Mouse (Mus musculus) forebrain, embryonic 13.5 days (tissue): ENCODE data around the gene Errfi1. TPM values are rescaled to one million over a fixed set of nuclear protein-coding genes. Genes with fewer than 3 reads are reported as not detected.

Experiments used
- ATAC-seq: fragments of 200-750 bp; cut with Nextera tagmentation; 2 replicates; pipeline ENCODE4 v1.8.0; 2017
- H3K27ac ChIP-seq: fragments of 300-500 bp; sonication (generic); 2 replicates; pipeline ENCODE4 v1.5.1; 2015; ENCODE audit warnings: inconsistent platforms, mild to moderate bottlenecking, moderate library complexity
- H3K27me3 ChIP-seq: fragments of 300-500 bp; sonication (generic); 2 replicates; pipeline ENCODE4 v1.6.1; 2015; ENCODE audit warnings: mild to moderate bottlenecking, inconsistent platforms
- H3K36me3 ChIP-seq: fragments of 300-500 bp; sonication (generic); 2 replicates; pipeline ENCODE4 v1.6.1; 2015; ENCODE audit warnings: mild to moderate bottlenecking, inconsistent platforms; ENCODE audit not compliant: poor library complexity, severe bottlenecking
- H3K4me1 ChIP-seq: fragments of 300-500 bp; sonication (generic); 2 replicates; pipeline ENCODE4 v1.6.1; 2015; ENCODE audit warnings: inconsistent platforms
- H3K4me2 ChIP-seq: fragments of 300-500 bp; sonication (generic); 2 replicates; pipeline ENCODE4 v1.6.1; 2015; ENCODE audit warnings: inconsistent platforms, mild to moderate bottlenecking, moderate library complexity
- H3K4me3 ChIP-seq: fragments of 300-500 bp; sonication (generic); 2 replicates; pipeline ENCODE4 v1.5.1; 2015; ENCODE audit warnings: mild to moderate bottlenecking, inconsistent platforms
- H3K9ac ChIP-seq: fragments of 300-500 bp; sonication (generic); 2 replicates; pipeline ENCODE4 v1.6.1; 2015; ENCODE audit warnings: mild to moderate bottlenecking, inconsistent platforms
- H3K9me3 ChIP-seq: fragments of 300-500 bp; sonication (generic); replicated peaks from 2 replicates; pipeline ENCODE4 v1.6.1; 2016; ENCODE audit warnings: inconsistent platforms
- WGBS: fragments of 180-500 bp; shearing (Covaris S2); methylation state at CpG from one replicate; pipeline ENCODE4 v1.1.7; 2015; 5-methylcytosine and 5-hydroxymethylcytosine counted together
- polyA plus RNA-seq: library from polyadenylated mRNA; unstranded; fragments of >200 nt; fragmentation: Nextera tagmentation; extraction: Ambion mirVana; gene quantifications from 2 replicates; pipeline ENCODE4 v1.2.1, GENCODE M21; 2015

The Errfi1 gene
- polyA plus RNA-seq, 1 experiment from 2014 or later = 13.7 TPM

GRCm38 (mm10) chr4:150824877-150825276 is 28.8 kb upstream of the Errfi1 start:
- no peak overlapping the region for H3K9ac ChIP-seq
- WGBS = 60% methylated on average over 6 of the region's 6 CpGs
- peaks cover 13% of the 10 kb centered on the region for H3K4me1 ChIP-seq
- H3K9me3 ChIP-seq = no peaks in the 10 kb centered on the region
- no peak for ATAC-seq
- H3K4me2 ChIP-seq = no peak overlapping the region
- peaks cover 4% of the 10 kb centered on the region; the same call in 1 of the 2 replicates for H3K27me3 ChIP-seq
- H3K4me3 ChIP-seq = no peak overlapping the region
- H3K36me3 ChIP-seq = no peaks in the 10 kb centered on the region
- H3K27ac ChIP-seq = no peak overlapping the region

DNA sequence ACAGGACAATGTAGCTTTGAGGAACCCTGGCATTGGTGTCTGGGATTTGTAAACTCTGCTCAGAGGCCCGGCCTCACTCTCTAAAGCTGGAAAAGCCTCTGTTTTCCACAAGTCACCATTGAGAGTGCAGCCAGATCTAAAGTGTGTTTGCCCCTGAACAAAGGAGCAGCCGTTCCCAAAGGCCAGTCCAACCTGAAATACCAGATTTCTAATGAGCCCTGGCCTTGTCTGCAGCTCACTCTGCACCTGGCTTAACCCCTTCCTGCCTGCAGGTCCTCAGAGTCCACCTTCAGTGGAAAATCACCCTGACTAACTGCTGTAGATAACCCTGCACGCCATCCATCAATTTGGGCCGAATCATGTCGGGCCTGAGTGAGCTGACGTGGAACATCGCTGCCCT is 28.2 kb upstream of the Errfi1 start:
- H3K4me1 ChIP-seq = peaks cover 13% of the 10 kb centered on the region
- no peak overlapping the region for H3K4me3 ChIP-seq
- 20% methylated on average over 7 of the region's 7 CpGs for WGBS
- H3K27me3 ChIP-seq = peaks cover 4% of the 10 kb centered on the region; the same call in 1 of the 2 replicates
- no peaks in the 10 kb centered on the region for H3K9me3 ChIP-seq
- H3K4me2 ChIP-seq = no peak overlapping the region
- H3K36me3 ChIP-seq = no peaks in the 10 kb centered on the region
- H3K27ac ChIP-seq = no peak overlapping the region
- no peak for ATAC-seq
- H3K9ac ChIP-seq = 0 out of 2 replicates have a peak overlapping the region, but pooled peaks have one; percentile 37

DNA sequence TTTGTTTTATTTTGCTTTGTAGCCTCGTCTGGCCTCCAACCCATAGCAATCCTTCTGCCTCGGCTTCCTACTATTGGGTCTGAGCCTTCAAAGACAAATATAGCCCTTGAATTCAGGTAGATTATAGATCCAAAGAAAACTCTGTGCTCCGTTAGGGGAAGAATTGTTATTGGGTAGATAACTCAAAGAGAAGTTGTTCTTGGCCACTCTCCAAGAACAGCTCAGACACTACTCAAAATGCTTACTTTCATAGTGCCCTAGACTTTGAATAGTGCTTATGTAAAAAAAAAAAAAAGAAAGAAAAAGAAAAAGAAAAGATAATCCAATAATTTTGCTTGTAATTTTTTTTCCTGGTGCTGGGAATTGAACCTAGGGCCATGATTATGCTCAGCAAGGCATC is 22.4 kb upstream of the Errfi1 start:
- ATAC-seq = no peak
- Histone ChIP-seq H3K9me3 (no peaks in the 10 kb centered on the region), H3K27ac (no peak overlapping the region), H3K36me3 (no peaks in the 10 kb centered on the region), H3K4me3 (no peak overlapping the region), H3K4me1 (0 out of 2 replicates have a peak, but pooled peaks cover under 1% of the 10 kb centered on the region), H3K4me2 (no peak overlapping the region), H3K27me3 (no peaks in the 10 kb centered on the region), H3K9ac (no peak overlapping the region)
- WGBS = 73% methylated on average over 3 of the region's 3 CpGs

DNA sequence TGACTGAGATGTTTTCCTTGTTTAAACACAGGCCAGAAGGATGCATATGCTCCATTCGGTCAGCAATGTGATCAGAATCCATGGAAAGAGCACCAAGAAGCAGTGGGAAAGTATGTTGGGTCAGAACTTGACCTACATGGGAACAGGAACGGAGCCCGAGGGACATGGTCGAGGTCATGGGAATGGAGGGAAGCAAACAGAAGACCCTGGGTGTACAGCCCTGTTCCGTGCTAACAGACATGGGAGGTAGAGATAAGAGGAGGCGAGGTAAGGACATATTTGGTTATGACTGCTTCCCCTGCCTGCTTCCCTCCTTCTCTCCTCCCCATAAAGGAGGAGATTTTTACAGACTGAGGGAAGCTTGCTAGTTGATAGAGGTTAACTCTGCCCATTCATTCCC is 21.8 kb upstream of the Errfi1 start:
- H3K4me3 ChIP-seq = no peak overlapping the region
- no peak overlapping the region for H3K4me2 ChIP-seq
- no peaks in the 10 kb centered on the region for H3K4me1 ChIP-seq
- H3K36me3 ChIP-seq = no peaks in the 10 kb centered on the region
- no peak overlapping the region for H3K9ac ChIP-seq
- no peaks in the 10 kb centered on the region for H3K9me3 ChIP-seq
- no peak overlapping the region for H3K27ac ChIP-seq
- ATAC-seq = no peak
- WGBS = 94% methylated on average over 6 of the region's 6 CpGs
- no peaks in the 10 kb centered on the region for H3K27me3 ChIP-seq

DNA sequence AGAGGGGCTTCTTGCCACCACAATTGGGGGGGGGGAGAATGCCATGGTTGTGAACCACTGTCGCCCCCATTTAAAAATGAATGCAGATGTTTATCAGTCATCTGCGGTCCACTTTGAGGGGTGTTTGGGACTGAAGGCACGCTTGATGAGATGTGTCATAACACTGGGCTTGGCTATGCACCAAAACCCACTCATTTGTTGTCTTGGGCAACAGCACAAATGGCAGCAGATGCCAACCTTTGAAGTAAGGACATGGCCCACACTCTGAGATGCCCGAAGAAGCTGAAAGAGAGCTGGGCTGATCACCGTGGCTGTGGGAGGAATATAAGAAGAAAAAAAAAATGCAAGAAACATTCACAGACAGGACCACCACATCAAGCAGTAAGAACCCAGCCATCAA is 18.6 kb upstream of the Errfi1 start:
- H3K27me3 ChIP-seq = no peaks in the 10 kb centered on the region
- no peak overlapping the region for H3K4me2 ChIP-seq
- no peak for ATAC-seq
- H3K27ac ChIP-seq = no peak overlapping the region
- H3K9ac ChIP-seq = no peak overlapping the region
- H3K36me3 ChIP-seq = no peaks in the 10 kb centered on the region
- H3K4me3 ChIP-seq = no peak overlapping the region
- no peaks in the 10 kb centered on the region for H3K4me1 ChIP-seq
- no peaks in the 10 kb centered on the region for H3K9me3 ChIP-seq
- WGBS = 89% methylated on average over 5 of the region's 5 CpGs

DNA sequence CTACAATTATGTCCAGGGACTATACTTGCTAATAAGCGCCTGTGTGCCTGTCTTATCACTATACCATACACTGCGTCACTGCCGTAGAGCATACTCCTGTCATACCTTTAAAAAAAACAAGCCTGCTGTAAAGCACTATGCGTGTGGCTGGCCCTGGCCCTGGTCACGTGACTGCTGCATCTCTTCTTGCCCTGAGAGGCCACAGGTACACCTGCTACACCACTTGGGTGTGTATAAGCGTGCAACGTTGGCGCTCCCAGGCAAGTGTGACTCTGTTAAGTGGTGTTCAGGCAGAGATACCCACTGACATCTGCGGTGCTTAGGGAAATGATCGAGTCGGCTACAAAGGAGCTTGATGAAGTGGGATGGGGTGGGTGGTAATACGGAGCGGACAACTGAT is 17.5 kb upstream of the Errfi1 start:
- Histone ChIP-seq H3K4me1 (no peaks in the 10 kb centered on the region), H3K4me3 (no peak overlapping the region)

DNA sequence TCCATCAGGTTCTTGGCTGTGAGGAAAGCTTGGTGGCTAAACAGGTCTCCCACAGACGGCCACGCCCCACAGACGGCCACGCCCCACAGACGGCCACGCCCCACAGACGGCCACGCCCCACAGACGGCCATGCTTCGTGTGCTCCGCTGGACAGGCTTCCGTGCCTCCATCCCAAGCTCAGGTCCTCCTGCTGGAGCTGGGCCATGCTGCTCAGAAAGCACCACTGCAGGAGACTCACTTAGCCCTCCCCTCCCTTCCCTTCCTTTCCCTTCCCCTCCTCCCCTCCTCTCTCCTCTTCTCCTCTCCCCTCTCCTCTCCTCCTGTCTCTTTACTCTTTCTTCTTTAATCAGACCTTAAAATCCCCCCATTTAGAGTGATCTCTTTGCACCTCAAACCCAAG is 16.8 kb upstream of the Errfi1 start:
- H3K9ac ChIP-seq = no peak overlapping the region
- ATAC-seq = no peak
- H3K9me3 ChIP-seq = no peaks in the 10 kb centered on the region
- H3K27me3 ChIP-seq = no peaks in the 10 kb centered on the region
- H3K36me3 ChIP-seq = no peaks in the 10 kb centered on the region
- no peaks in the 10 kb centered on the region for H3K4me1 ChIP-seq
- no peak overlapping the region for H3K4me2 ChIP-seq
- WGBS = 92% methylated on average over 12 of the region's 12 CpGs
- H3K4me3 ChIP-seq = no peak overlapping the region
- H3K27ac ChIP-seq = no peak overlapping the region

More for the DNA sequence above, 17.5 kb upstream of the Errfi1 start:
- no peaks in the 10 kb centered on the region for H3K36me3 ChIP-seq
- H3K9me3 ChIP-seq = no peaks in the 10 kb centered on the region
- no peak overlapping the region for H3K4me2 ChIP-seq
- no peak for ATAC-seq
- no peaks in the 10 kb centered on the region for H3K27me3 ChIP-seq
- H3K9ac ChIP-seq = no peak overlapping the region
- WGBS = 90% methylated on average over 13 of the region's 13 CpGs
- no peak overlapping the region for H3K27ac ChIP-seq

GRCm38 (mm10) chr4:150837458-150837857 is 16.3 kb upstream of the Errfi1 start:
- H3K4me1 ChIP-seq = no peaks in the 10 kb centered on the region

DNA sequence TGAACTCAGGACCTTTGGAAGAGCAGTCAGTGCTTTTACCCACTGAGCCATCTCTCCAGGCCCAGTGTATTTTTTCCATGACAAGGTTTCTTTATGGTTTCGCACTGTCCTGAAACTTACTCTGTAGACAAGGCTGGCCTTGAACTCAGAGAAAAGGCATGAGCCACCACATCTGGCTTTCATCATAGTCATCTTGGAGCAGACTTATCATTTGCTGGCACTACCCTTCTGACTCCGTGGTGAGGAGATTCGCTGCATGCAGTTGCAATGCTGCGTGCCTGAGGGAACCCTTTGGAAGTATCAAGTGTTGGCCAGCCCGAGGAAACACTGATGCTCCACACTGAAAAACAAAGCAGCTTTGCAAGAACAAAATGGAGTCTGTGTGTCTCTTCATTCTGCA is 11.7 kb upstream of the Errfi1 start:
- Histone ChIP-seq H3K9ac (no peak overlapping the region), H3K4me3 (no peak overlapping the region)

More at GRCm38 (mm10) chr4:150837458-150837857, 16.3 kb upstream of the Errfi1 start:
- Histone ChIP-seq H3K36me3 (no peaks in the 10 kb centered on the region), H3K4me3 (no peak overlapping the region), H3K9me3 (no peaks in the 10 kb centered on the region), H3K4me2 (no peak overlapping the region), H3K9ac (no peak overlapping the region), H3K27me3 (no peaks in the 10 kb centered on the region), H3K27ac (no peak overlapping the region)
- WGBS = 91% methylated on average over 6 of the region's 6 CpGs
- no peak for ATAC-seq

DNA sequence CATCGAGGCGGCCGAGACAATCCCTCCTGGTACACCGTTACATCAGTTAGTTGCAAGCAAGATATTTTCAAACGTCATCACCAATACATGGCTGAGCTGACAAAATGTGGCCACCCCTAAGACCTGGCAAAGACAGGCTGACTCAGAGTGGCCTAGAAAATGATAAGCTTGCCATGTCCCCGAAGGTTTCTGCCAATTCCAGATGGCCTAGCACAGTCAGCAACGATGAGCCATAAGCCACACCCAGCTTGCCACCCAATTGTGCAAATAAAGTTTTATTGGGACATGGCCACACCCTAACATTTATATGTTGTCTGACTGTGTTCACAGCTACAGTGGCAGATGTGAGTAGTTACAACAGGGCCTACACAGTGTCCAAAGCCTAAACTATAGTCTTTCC is 10.5 kb upstream of the Errfi1 start:
- H3K36me3 ChIP-seq = no peaks in the 10 kb centered on the region
- no peak overlapping the region for H3K4me2 ChIP-seq
- H3K9ac ChIP-seq = no peak overlapping the region
- peaks cover 5% of the 10 kb centered on the region; the same call in 1 of the 2 replicates for H3K27me3 ChIP-seq
- no peak overlapping the region for H3K4me3 ChIP-seq
- H3K27ac ChIP-seq = no peak overlapping the region
- no peak for ATAC-seq
- 93% methylated on average over 7 of the region's 7 CpGs for WGBS
- no peaks in the 10 kb centered on the region for H3K9me3 ChIP-seq
- H3K4me1 ChIP-seq = peaks cover 11% of the 10 kb centered on the region

More for the DNA sequence above, 11.7 kb upstream of the Errfi1 start:
- 93% methylated on average over 5 of the region's 5 CpGs for WGBS
- no peaks in the 10 kb centered on the region for H3K9me3 ChIP-seq
- no peak for ATAC-seq
- H3K27ac ChIP-seq = no peak overlapping the region
- no peak overlapping the region for H3K4me2 ChIP-seq
- H3K36me3 ChIP-seq = no peaks in the 10 kb centered on the region
- no peaks in the 10 kb centered on the region for H3K27me3 ChIP-seq
- H3K4me1 ChIP-seq = peaks cover 11% of the 10 kb centered on the region

DNA sequence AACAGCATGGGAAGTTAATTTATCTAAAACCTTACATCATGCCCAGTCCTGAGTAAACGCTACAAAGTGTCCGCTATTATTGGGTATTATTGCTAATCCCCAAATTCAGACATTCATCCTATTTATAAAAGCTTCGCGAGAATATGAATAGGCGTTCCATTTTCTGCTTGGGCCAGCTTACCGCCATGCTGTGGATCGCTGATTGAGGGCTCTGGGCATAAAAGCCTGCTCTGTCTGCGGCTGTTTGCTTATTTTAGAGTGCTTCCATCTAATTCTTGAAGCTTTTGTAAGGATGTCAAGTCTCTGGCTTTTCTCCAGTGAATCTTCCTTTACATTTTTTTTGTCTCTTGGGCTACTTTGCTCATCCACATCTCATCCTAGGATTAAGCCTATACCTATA is 7.4 kb upstream of the Errfi1 start:
- H3K9ac ChIP-seq = no peak overlapping the region
- H3K4me2 ChIP-seq = no peak overlapping the region
- peaks cover 5% of the 10 kb centered on the region; the same call in 1 of the 2 replicates for H3K27me3 ChIP-seq
- H3K4me1 ChIP-seq = peaks cover 15% of the 10 kb centered on the region
- WGBS = 16% methylated on average over 8 of the region's 8 CpGs
- H3K36me3 ChIP-seq = no peaks in the 10 kb centered on the region
- no peak overlapping the region for H3K27ac ChIP-seq
- no peaks in the 10 kb centered on the region for H3K9me3 ChIP-seq
- no peak for ATAC-seq
- H3K4me3 ChIP-seq = no peak overlapping the region

- 64% methylated on average over 10 of the region's 10 CpGs for WGBS
- ATAC-seq = no peak
- Histone ChIP-seq H3K4me2 (no peak overlapping the region), H3K9ac (no peak overlapping the region), H3K27ac (no peak overlapping the region), H3K36me3 (no peaks in the 10 kb centered on the region), H3K9me3 (no peaks in the 10 kb centered on the region), H3K27me3 (peaks cover 8% of the 10 kb centered on the region; the same call in 1 of the 2 replicates), H3K4me1 (peaks cover 22% of the 10 kb centered on the region), H3K4me3 (no peak overlapping the region)
Observed at GRCm38 (mm10) chr4:150849964-150850363, 3.8 kb upstream of the Errfi1 start.

DNA sequence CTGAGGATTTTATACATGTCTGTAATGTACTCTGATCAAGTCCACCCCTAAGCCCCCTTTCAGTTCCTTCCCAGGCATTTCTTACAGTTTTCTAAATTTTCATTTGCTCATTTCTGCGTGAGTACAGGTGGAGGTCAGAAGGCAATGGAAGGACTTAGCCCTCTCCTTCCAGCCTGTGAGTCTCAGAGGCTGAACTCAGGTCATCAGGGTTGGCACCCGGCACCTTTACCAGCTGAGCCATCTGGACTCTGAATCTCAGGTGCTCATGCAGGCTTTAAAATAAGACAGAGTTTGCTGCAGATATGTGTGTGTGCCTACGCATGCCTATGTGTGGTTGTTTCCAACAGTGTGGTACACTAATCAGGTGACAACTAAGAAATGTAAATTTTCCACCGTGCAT is 2.8 kb upstream of the Errfi1 start:
- Histone ChIP-seq H3K4me1 (peaks cover 25% of the 10 kb centered on the region), H3K27ac (no peak overlapping the region), H3K4me2 (no peak overlapping the region), H3K9ac (no peak overlapping the region), H3K9me3 (no peaks in the 10 kb centered on the region), H3K27me3 (peaks cover 8% of the 10 kb centered on the region; the same call in 1 of the 2 replicates), H3K4me3 (no peak overlapping the region), H3K36me3 (no peaks in the 10 kb centered on the region)
- WGBS = 93% methylated on average over 4 of the region's 4 CpGs
- no peak for ATAC-seq
